Mouse (Mus musculus): ENCODE results near the gene Lhfp.

- TF ChIP-seq EP300 (IDR thresholded peaks at IDR 0.05; ENCODE audit: low read depth) (no peak), CTCF (IDR thresholded peaks at IDR 0.05; ENCODE audit: low read depth) (no peak)
Observed at GRCm38 (mm10) chr3:53310093-53310492, 268.8 kb downstream of the Lhfp start.
